Mouse (Mus musculus) limb, embryonic 14.5 days (tissue): ENCODE results near the gene Frmd4b. TPM values are rescaled to one million over a fixed set of nuclear protein-coding genes. Genes with fewer than 3 reads are reported as not detected.
A peak's percentile ranks its signal among the peaks of the same experiment; 100 is the strongest.

ENCODE experiments used
- ATAC-seq: fragments of 200-750 bp; cut with Nextera tagmentation; 2 replicates; pipeline ENCODE4 v1.8.0; 2017; ENCODE audit warnings: low read depth, moderate number of reproducible peaks, moderate TSS enrichment; ENCODE audit not compliant: low FRiP score
- DNase-seq: peaks from one replicate; pipeline ENCODE4 v3.0.0-alpha.2; 2015; ENCODE audit warnings: low spot score
- H3K27ac ChIP-seq: fragments of 300-500 bp; sonication (generic); replicated peaks from 2 replicates; pipeline ENCODE4 v1.5.1; 2014; ENCODE audit warnings: low read depth, mild to moderate bottlenecking, low read length, moderate library complexity, mixed read lengths
- H3K27me3 ChIP-seq: fragments of 300-500 bp; sonication (generic); 2 replicates; pipeline ENCODE4 v1.6.1; 2014; ENCODE audit warnings: low read length, mixed read lengths; ENCODE audit not compliant: control insufficient read depth, insufficient read depth
- H3K36me3 ChIP-seq: fragments of 300-500 bp; sonication (generic); 2 replicates; pipeline ENCODE4 v1.6.1; 2014; ENCODE audit warnings: mild to moderate bottlenecking, low read length, moderate library complexity, mixed read lengths; ENCODE audit not compliant: control insufficient read depth, insufficient read depth
- H3K4me1 ChIP-seq: fragments of 300-500 bp; sonication (generic); 2 replicates; pipeline ENCODE4 v1.6.1; 2014; ENCODE audit warnings: antibody characterized with exemption, low read length, mixed read lengths; ENCODE audit not compliant: control insufficient read depth, insufficient read depth
- H3K4me2 ChIP-seq: fragments of 300-500 bp; sonication (generic); replicated peaks from 2 replicates; pipeline ENCODE4 v1.6.1; 2014; ENCODE audit warnings: low read depth, mild to moderate bottlenecking, low read length, moderate library complexity; ENCODE audit not compliant: severe bottlenecking
- H3K4me3 ChIP-seq: fragments of 300-500 bp; sonication (generic); replicated peaks from 2 replicates; pipeline ENCODE4 v1.5.1; 2014; ENCODE audit warnings: low read length
- H3K9ac ChIP-seq: fragments of 300-500 bp; sonication (generic); 2 replicates; pipeline ENCODE4 v1.6.1; 2014; ENCODE audit warnings: mild to moderate bottlenecking, low read depth, low read length, moderate library complexity; ENCODE audit not compliant: severe bottlenecking
- H3K9me3 ChIP-seq: fragments of 300-500 bp; sonication (generic); 2 replicates; pipeline ENCODE4 v1.6.1; 2016; ENCODE audit warnings: low read length; ENCODE audit not compliant: control insufficient read depth
- POLR2A ChIP-seq: fragments of 200-500 bp; IDR thresholded peaks from 2 replicates; pipeline ENCODE4 v1.8.0; 2012; ENCODE audit warnings: inconsistent platforms, mild to moderate bottlenecking, moderate library complexity, borderline replicate concordance; ENCODE audit not compliant: insufficient read depth, insufficient read length; ENCODE audit errors: extremely low read depth
- WGBS: fragments of 180-500 bp; shearing (Covaris S2); extraction: QIAGEN DNeasy Blood & Tissue Kit; methylation state at CpG from one replicate; pipeline ENCODE4 v1.1.7; 2014; 5-methylcytosine and 5-hydroxymethylcytosine counted together
- polyA plus RNA-seq, 2 experiments: library from polyadenylated mRNA; depleted of rRNA in 1 of 2; stranded (reverse) in 1 of 2; unstranded in 1 of 2; fragments of >200 nt; fragmentation: Nextera tagmentation in 1 of 2; extraction: Ambion mirVana in 1 of 2; gene quantifications; 2 replicates each; pipeline versions ENCODE4 v1.2.1 to v1.2.3; 2012 to 2014

Frmd4b gene
- polyA plus RNA-seq (2012; rRNA removed) (13.5 and 13.9 TPM in 2 replicates), polyA plus RNA-seq (2014; fragmentation: Nextera tagmentation; extraction: Ambion mirVana) (14.1 and 14.8 TPM in 2 replicates)

DNA sequence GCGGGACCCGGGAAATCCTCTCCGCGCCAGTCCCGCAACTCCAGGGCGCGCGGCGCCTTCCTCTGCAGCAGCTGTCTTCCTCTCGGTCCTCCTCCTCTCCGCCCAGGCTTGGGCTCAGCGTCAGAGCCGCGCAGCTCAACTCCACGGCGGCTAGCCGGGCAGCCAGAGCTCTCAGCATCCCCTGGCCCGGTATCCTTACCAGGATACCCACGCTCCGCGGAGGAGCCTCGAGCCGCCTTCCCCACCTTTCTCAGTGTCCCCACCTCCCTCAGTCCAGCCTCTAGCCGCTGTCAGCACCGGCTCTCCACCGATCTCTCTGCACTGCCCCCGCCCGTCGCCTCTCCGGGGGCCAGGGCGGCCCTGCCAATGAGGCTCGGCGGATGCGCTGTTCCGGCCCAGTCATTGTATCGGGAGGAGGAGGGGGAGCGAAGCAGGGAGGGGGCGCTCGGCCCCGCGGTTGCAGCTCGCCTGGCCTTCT lies at the start of gene Frmd4b:
Gene Frmd4b, minus strand, starts transcription at position 276 of the 478 bp plus-strand sequence.
- H3K4me3 ChIP-seq = peak within 1 kb of the TSS; percentile 65
- WGBS = under 1% methylated on average over 39 of the region's 42 CpGs
- H3K9me3 ChIP-seq = no peaks in the 10 kb centered on the region
- H3K9ac ChIP-seq = peak within 1 kb of the TSS; percentile 64
- H3K27me3 ChIP-seq = peaks cover 14% of the 10 kb centered on the region; the same call in 1 of the 2 replicates
- ATAC-seq (peak; percentile 75), DNase-seq (peak; percentile 54)
- no peak for TF ChIP-seq POLR2A
- H3K4me2 ChIP-seq = peak within 1 kb of the TSS; percentile 98
- H3K36me3 ChIP-seq = no peaks in the 10 kb centered on the region
- 0 out of 2 replicates have a peak within 1 kb of the TSS, but pooled peaks have one; percentile 14 for H3K27ac ChIP-seq
- peaks cover 4% of the 10 kb centered on the region for H3K4me1 ChIP-seq

- Histone ChIP-seq H3K9ac (no peak overlapping the region), H3K4me3 (no peak overlapping the region), H3K27me3 (no peaks in the 10 kb centered on the region), H3K36me3 (no peaks in the 10 kb centered on the region), H3K4me1 (no peaks in the 10 kb centered on the region; the same call in 1 of the 2 replicates), H3K9me3 (no peaks in the 10 kb centered on the region), H3K27ac (no peak overlapping the region), H3K4me2 (no peak overlapping the region)
- ATAC-seq (no peak), DNase-seq (no peak)
- no peak for TF ChIP-seq POLR2A
- 8% methylated on average over 2 of the region's 2 CpGs for WGBS
Measured at GRCm38 (mm10) chr6:97666417-97666816, 49.1 kb upstream of the Frmd4b start.

- no peak for TF ChIP-seq POLR2A
- Histone ChIP-seq H3K4me3 (no peak overlapping the region), H3K9me3 (no peaks in the 10 kb centered on the region), H3K9ac (no peak overlapping the region), H3K36me3 (no peaks in the 10 kb centered on the region), H3K27ac (no peak overlapping the region), H3K4me1 (no peaks in the 10 kb centered on the region), H3K4me2 (no peak overlapping the region), H3K27me3 (no peaks in the 10 kb centered on the region)
- WGBS = 80% methylated on average over 6 of the region's 6 CpGs
- no peak for ATAC-seq
- DNase-seq = no peak
Measured at GRCm38 (mm10) chr6:97658921-97659320, 41.6 kb upstream of the Frmd4b start.

DNA sequence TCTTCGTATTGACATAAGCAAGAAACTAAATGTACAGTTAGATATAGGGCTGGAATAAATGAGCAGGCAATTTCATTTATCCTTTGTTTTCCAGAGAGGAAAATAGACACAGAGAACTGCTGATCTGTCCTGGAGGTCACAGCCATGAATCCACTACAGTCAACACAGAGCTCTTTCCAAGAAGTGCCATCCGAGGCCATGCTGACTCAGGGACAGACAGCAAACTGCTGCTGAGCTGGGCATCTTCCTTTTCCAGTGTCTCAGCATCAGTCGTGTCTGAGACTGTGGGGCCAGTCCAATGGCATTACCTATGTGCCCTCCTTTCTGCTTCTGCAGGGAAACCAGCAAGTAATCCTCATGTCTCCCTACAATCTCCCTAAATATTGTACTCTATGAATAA lies 38.6 kb upstream of the Frmd4b start:
- Histone ChIP-seq H3K9ac (no peak overlapping the region), H3K27ac (no peak overlapping the region), H3K9me3 (no peaks in the 10 kb centered on the region), H3K36me3 (no peaks in the 10 kb centered on the region), H3K4me1 (no peaks in the 10 kb centered on the region), H3K4me2 (no peak overlapping the region), H3K4me3 (no peak overlapping the region), H3K27me3 (no peaks in the 10 kb centered on the region)
- DNase-seq = no peak
- 78% methylated on average over 3 of the region's 3 CpGs for WGBS
- no peak for ATAC-seq
- TF ChIP-seq POLR2A = no peak

DNA sequence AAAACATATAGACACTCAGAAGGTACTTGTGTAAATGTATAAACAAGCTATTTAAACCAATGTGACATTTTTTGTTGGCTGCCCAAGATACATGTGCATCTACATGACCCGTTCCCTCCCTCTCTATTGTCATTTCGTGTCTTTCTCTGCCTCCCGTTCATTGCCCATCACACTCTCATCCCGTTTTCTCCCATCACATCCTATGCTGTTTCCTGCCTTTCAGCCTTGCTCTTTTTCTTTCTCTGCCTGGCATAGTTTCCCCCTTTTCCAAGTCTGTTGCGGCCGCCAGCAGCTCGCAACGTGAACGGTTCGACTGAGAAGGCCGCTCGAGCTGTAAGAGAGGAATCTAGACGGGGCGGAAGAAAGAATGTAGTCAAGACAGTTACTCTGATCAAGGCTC lies 30.2 kb upstream of the Frmd4b start:
- H3K9ac ChIP-seq = no peak overlapping the region
- no peaks in the 10 kb centered on the region for H3K4me1 ChIP-seq
- no peak for TF ChIP-seq POLR2A
- no peaks in the 10 kb centered on the region for H3K36me3 ChIP-seq
- no peak for ATAC-seq
- WGBS = 89% methylated on average over 14 of the region's 14 CpGs
- H3K9me3 ChIP-seq = no peaks in the 10 kb centered on the region
- H3K27me3 ChIP-seq = no peaks in the 10 kb centered on the region
- H3K4me3 ChIP-seq = no peak overlapping the region
- DNase-seq = no peak
- H3K27ac ChIP-seq = no peak overlapping the region
- no peak overlapping the region for H3K4me2 ChIP-seq
